Mouse (Mus musculus): Measurements from ENCODE around the gene Ubald2.
"Not testable (repeated sequence)": the region's sequence is repeated elsewhere in the genome, so short reads cannot be mapped to it uniquely, and the experiment has no call there.

Ubald2 gene

DNA sequence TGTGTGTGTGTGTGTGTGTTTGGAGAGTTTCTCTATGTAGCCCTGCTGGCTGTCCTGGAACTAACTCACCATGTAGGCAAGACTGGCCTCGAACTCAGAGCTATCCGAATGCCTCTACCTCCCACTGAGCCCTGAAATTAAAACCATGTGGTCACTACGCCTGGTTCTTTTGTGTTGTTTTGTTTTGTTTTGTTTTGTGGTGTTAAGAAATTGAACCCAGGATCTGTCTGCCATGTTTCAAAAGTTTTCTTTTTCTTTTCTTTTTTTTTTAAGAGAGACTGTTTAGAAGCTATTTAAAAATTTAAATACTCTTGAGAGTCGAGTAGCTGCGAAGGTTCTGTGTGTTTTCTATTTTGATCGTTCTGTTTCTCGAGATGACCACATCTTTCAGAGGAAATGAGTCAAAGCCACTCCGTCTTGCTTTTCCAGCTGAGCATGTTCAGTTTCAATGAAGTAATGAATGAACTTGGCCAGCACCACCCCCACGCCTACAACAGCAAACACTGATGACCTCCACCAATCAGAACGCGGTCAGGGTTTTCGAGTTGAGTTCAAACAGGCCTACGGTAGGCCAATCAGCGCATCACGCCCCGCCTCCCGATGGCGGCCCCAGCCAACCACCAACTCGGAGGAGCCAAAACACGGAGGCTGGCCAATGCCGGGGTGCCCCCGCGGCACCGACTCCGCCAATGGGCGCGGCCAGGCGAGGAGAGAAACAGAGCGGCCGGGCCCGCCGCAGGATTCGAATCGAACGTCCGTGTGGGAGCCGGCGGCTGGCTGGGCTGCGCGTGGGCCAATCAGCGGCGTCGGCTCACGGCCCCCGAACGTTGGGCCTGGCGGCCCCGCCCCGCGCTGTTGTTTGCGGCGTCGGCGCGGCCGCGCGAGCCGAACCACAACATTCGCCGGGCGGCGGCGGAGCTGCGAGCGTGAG is at the start of gene Ubald2:
Ubald2 (plus strand) TSS at position 739 of the 931 bp plus-strand sequence.
- peak; percentile 100 for DNase-seq (ENCODE audit: low read depth)

DNA sequence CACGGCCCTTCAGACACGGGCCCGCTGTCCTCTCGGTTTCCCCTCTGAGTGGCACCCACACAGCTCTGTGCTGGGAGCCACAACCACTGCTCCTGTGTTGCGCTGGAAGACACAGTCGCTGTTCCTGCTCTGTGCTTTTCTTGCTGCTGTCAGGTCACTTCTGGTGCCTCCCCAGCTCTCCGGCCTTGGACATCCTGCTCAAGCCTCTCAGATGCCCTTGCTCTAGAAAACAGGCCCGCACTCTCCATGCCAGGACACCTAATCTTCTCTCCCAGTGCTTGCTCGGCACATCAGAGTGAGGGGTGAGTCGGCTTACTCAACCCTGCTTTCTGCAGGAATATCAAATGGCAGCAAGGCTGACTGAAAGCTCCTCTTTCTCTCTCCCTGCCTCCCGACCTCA is 49.7 kb upstream of the Ubald2 start:
- DNase-seq (ENCODE audit: low read depth), result no peak

DNA sequence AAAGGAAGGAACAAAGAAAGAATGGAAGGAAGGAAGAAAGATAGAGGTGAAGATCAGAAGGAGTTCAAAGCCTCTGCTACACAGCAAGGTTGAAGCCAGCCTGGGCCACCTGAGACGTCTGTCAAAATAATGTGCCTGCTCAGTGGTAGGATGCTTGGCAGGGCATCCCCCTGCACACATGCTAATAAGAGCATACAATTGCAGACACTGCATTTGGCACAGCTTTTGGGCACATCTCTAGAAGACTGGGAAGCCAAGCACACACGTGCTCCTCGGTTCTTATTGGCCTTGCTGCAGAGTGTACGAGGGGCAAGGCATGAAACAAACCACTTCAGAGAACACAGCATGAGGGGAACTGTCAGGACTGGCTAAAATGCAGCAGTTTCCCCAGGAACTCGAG is 47.9 kb upstream of the Ubald2 start:
- no peak for DNase-seq (ENCODE audit: low read depth)

DNA sequence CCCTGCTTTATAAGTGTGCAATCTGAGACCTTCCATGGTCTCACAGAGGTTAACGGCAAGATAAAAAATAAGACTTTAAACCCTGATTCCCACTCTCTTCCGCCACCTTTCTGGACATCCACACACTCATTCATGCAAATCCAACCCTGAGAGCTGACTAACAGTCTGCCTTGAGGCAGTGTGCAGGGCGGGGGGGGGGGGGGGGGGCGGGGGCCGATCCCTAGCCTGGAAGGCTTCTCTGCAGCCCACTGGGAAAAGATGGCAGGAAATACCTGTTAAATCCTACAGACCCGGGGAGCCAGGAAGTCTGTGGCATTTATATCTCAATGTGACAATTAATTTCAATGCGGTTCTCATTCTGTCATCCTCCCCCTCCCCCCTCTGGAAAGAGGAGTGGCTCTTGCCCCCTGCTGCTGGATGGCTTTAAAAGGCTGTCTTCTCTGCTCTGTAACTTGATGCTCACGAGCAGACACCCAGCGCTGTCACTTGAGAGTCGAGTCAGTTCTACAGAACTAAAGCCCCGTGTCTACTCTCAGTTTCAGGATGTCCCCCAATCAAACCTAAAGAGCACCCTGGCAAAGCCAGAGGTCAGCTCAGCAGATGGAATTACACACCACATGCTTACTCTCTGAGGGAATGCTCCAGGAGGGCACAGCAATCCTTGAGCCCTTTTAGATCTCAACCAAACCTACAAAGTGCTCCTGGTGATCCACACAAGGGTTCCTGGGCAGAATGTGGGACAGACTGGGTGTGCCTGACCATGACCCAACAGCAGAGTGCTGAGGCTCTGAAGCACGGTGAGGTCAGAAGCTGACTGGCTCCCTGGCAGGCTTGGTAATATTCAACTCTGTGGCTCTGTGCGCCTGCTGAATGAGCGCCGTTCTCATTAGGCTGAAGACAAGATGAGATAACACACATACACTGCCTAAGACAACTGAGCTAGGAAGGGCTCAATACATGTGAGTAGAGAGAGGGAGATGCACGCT is 46.5 kb upstream of the Ubald2 start:
- peak; percentile 48 for DNase-seq (ENCODE audit: low read depth)

DNA sequence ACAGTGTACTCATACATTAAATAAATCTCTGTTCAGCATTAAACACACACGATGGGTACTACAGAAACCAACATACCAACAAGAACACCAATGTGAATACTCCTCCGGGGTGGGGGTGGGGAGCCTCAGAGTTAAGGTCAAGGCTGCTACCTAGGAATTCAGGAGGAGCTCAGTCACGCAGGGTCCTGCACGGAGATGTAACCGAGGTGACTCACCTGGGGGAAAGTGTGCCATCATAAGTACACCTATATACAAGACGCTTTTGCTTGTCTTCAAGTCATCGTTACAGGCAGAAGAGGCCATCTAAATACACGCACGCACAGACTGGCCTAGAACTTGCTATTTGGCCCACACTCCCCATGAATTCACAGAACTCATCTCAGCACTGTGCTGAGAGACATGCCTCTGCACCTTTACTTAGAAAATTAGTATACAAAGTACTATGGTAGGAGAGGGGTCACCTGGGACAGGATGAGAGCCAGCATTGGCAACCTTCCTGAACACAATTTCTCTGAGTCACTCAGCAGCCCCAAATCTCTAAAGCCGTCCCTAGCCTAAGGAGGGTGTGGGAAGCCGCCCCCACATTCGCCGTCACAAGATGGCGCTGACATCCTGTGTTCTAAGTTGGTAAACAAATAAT is 44.9 kb upstream of the Ubald2 start:
- peak; percentile 72 for DNase-seq (ENCODE audit: low read depth)

DNA sequence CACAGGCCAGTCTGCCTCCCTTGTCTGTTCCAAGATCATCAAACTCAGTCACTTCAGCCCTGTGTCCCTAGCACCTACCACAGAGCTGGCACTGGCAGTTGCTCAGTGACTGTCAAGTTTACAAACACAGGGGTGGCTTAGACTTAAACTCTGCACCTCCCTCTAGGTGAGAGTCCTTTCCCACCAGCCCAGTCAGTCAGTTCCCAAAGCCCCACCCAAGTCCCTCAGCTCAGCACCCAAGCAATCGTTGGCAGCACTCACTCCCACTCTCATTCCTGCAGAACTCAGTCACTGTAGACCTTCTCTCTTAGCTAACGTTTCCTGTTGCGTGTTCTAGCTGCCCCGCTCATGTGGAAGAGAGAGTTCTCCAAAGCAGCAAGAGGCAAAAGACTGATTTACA is 39.1 kb upstream of the Ubald2 start:
- no peak for DNase-seq (ENCODE audit: low read depth)

DNA sequence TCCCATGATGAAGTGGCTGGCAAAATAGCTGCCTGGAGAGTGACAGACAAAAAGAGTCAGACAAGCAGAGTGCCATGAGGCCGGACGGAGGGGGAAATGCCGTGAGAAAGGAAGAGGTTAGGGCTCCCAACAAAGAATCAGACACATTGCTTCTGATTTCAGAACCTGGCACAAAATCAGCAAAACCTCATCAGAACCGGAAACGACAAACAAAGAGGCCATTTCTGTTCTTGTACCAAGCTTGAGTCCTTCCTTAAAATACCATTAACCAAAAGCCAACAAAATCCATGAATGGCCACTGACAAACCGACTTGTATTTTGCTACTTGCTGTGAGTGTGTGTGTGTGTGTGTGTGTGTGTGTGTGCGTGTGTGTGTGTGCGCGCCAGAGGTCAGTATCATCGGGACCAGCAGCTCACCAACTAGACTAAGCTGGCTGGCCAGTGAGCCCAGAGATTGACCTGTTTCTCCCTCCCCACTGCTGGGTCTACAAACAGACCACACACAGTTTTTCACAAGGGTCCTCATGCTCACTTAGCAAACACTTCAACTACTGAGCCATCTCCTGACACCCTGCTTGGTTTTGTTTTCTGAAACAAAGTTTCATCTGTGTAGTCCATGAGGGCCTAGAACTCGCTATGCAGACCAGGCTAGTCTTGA is 37.5 kb upstream of the Ubald2 start:
- no peak for DNase-seq (ENCODE audit: low read depth)

DNA sequence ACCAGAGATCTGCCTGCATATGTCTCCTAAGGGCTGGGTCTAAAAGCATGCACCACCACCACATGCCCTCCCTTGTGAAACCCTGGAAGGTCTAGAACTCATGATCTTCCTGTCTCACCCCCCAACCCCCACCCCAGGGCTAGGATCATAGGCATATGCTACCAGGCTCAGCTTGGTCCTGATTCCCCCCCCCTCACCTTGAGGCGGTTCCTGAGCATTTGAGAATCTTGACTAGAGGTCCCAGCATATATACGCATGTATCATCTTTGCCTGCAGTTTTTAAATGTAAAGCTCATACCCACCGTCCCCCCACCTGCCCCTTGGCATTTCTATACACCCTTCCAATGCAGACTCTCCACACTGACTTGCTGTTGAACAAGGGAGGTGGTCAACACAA is 37.0 kb upstream of the Ubald2 start:
- no peak for DNase-seq (ENCODE audit: low read depth)

DNA sequence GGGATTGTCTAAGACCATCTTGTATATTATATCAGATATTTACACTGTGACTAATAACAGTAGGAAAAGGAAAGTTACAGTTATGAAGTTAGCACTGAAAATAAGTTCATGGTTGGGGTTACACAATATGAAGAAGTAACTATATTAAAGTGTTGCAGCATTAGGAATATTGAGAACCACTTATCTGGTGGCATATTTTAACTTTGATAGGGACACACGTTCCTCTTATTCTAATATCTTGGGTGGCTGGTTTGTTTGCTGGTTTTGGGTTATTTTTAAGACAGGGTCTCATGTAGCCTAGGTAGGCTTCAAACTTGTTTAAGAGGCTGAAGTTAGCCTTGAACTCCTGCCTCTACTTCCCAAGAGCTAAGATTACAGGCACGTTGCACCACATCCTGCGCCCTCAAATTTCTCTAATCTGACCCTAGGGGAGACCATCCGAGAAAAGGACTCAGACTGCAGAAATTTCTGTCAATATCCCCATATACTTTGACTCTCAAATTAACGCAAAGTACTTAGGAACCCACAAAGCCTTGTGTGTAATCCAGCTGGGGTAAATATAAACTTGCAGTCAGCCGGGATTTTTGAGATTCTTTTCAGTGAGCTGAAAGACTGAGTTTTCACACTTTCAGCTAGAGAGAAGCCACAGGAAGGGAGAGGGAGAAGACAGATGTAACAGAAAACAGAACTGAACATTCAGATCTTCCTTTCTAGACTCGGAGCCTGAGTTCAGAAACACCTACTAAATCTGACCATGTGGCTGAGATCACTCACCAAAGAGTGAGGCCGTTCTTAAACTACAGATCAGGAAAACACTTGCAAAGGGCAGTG is 36.2 kb upstream of the Ubald2 start:
- DNase-seq (ENCODE audit: low read depth), result no peak

DNA sequence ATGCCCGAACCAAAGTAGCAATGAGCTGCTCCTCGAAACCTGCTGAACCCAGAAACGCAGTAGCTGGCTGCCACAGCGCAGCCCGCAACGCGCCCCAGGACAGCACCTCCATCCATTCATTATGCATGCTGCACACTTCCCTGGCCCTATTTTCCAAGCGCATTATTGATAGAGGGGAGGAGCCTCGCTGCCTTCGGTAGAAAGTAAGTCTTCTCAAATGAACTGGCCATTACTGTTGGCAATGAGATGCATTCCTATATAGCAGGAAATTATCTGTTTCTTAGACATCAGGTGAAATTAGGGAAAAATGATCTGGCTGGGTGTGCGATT is 35.6 kb upstream of the Ubald2 start:
- DNase-seq (ENCODE audit: low read depth), result no peak

DNA sequence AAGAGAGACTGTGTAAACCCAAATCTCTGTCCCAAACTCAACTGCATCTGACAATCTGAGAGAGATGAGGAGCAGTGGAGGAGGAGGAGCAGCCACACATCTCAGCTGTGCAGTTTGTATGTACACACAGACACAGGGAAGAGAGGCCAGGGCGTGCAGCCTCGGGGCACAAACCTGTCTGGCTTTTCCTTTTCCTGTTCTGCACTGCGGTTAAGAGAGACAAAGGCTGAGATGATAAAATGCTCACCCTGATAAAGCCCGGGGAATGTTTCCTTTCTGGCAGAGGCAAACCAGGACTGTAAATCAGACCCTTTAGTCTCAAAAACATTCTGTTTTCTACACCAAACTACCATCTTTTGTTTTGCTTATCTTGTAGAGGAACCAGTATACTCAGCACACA is 33.3 kb upstream of the Ubald2 start:
- DNase-seq (ENCODE audit: low read depth), result peak; percentile 54

DNA sequence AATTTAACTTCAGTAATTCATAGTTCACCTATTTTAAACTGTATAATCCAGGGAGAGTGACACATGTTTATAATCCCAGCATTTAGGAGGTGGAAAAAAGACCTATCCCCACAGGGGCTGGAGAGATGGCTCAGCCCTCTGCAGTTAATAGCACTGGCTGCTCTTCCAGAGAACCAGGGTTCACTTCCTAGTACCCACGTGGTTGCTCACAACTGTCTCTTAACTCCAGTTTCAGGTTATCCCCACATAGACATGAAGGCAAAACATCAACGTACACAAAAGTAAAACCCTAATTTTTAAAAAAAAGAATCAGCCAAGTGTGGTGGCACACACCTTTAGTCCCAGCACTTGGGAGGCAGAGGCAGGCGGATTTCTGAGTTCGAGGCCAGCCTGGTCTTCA is 28.3 kb upstream of the Ubald2 start:
- no peak for DNase-seq (ENCODE audit: low read depth)

DNA sequence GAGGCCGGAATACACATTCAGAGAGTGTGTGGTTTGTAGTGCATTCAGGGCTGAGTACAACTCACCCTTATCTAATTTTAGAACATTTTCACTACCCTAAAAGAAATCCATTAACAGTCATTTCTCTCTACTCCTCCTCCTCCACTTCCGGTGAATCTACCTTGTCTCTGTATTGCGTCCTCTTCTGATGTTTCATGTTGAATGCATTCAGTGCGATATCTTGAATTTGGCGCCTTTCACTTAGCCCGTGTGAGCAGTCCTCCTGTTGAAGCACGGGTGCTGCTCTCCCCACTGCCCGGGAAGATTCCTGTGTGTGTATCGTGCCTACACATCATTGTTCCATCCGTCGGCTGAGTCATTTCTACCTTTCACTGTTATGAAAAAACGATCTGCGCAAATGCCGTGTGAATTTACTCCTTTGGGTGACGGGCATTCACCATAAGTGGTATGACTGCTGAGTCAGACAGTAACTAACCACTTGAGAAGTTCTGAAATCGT is 27.6 kb upstream of the Ubald2 start:
- DNase-seq (ENCODE audit: low read depth), result no peak

DNA sequence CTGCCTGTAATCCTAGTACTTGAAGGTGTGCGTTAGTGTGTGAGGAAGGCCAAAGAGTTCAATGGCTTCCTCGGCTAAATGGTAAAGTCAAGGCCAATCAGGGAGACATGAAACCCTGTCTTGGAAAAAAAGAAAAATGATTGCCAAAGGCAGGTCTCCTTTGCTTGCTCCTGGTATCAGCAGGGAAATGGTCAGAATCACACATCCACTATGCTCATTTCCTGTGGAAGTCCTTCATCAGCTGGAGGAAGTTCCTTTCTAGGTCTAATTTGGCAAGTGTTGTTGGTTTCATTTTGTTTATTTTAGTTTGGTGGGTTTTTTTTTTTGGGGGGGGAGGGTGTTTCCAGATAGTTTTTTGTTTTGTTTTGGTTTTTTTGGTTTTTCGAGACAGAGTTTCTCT is 24.9 kb upstream of the Ubald2 start:
- DNase-seq (ENCODE audit: low read depth), result no peak

DNA sequence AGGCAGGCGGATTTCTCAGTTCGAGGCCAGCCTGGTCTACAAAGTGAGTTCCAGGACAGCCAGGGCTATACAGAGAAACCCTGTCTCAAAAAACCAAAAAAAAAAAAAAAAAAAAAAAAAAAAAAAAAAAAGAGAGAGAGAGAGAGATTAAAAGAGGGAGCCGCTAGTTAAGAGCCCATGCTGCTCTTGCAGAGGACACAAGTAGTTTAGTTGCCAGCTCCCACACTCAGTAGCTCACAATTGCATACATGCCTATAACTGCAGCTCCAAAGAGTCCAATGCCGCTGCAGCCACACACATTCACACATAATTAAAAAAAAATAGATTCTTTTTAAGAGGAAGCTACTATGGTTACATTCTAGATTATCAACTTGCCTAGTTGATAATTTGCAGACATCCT is 23.5 kb upstream of the Ubald2 start:
- not testable (repeated sequence) for DNase-seq (ENCODE audit: low read depth)

DNA sequence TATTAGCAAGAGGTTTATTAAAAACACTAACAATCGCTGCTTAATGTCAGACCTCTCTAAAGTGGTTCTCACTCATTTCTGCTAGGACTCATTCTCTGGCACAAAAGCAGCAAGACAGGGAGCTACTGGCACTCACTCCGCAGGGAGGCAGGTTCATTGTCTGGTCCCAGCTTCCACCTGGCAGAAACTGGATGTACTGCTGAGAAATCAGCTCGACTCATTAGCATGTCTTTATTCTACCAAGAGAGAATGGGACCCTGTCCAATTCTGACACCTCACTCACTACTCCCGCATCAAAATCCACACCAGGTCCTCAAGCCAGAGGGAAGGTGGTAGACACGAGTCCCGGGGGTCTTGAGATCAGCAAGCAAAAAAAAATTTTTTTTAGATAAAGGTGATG is 22.3 kb upstream of the Ubald2 start:
- DNase-seq (ENCODE audit: low read depth), result no peak

DNA sequence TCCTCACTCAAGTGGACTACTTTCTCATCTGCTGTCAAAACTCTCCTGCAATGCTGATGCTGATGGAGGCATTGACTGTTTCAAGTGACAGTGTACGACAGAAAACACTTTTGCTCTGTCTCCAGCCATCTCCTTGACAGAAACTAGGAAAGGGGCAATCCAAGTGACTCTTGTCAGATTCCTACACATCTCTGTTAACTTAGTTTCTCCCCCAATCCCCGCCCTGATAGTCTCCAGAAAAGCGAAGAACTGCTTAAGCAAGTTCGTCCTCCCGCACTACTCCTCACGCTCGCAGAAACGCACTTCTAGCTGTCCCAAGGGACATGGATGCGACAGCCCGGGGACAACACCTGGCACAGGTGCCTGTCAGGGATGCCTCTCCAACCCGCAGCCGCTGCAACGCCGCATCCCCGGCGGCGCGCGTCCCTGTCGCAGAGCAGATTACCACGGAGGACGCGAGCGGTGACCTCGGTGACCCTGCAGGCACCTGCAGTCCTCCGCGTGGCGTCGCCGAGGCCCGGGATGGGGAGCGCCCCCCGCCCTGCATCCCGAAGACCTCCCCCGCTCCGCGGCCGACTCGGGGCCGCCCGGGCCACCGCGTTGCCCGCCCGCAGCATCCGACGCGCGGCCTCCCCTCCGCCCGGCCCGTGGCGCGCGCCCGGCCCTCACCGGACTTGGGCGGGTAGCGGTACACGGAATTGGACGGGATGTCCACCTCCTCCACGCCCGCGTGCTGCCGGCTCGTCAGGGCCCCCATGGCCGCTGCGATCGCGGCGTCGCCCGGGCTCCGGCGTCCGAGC is 21.7 kb upstream of the Ubald2 start:
- DNase-seq (ENCODE audit: low read depth), result no peak

DNA sequence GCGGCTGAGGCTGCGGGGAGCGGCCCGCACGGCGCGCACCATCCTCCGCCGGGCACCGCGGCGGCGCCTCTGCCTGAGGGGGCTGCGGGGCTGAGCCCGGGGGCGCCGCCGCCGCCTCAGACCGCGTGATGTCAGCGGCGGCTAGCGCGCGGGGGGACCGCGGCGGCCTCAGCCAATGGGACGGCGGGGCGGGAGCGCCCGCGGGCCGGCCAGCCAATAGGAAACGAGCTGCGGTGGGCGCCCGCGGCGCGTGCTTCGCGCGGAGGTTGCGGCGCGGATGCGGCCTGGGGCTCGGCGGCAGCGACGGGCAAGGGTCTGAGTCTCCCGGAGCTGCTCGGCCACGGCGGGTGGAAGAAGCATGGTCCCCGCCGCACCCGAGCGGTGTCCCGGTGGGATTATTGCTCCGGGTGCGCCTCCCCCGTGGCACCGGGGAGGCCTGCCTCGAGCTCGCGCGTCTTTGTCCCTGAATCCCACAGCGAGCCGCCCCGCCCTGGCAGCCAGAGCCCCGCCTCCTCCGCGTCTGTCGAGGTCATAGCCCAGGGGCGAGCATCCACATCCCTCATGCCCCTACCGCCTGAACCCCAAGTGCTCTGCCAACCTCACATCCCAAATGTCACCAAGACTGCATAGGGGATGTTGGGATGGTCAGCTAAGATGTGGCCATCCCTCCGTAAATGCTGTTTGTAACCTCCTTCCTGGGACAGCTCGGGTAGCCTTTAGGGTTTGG is 20.8 kb upstream of the Ubald2 start, which contains the start of gene Rnf157:
Rnf157 (minus strand) TSS at position 129 of the 727 bp plus-strand sequence.
- peak; percentile 66 for DNase-seq (ENCODE audit: low read depth)

DNA sequence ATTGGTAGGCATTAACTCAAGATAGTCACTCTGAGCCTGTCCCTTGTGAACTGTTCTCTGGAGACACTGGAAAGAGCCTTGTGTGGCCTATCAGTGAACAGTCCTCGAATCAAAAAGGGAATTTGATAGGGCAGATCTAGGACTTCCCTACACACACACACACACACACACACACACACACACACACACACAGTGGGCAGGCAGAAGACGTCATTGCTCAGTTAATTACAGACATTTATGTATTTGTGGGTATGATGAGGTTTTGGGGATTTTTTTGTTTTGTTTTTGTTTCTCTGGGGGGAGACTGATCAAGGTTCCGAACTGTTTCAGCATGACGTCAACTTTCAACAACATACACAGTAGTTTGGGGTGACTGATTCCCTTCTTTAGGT is 20.3 kb upstream of the Ubald2 start:
- peak; percentile 65 for DNase-seq (ENCODE audit: low read depth)

All from 416B (cell line).